Mouse (Mus musculus): ENCODE measurements at regions not wholly inside any gene's neighbourhood (a gene's known extent, or its start where the extent isn't known, plus 50 kb on each side); places are given as distances from the start of the nearest gene placed in this dataset.
"Not testable (repeated sequence)": the region's sequence is repeated elsewhere in the genome, so short reads cannot be mapped to it uniquely, and the experiment has no call there.

- no peak for DNase-seq
Observed at GRCm38 (mm10) chr10:20891426-20891825, 60.9 kb upstream of the Ahi1 start.

GRCm38 (mm10) chr10:20883618-20884017 is 68.7 kb upstream of the Ahi1 start:
- no peak for DNase-seq

GRCm38 (mm10) chr10:20882599-20882998 is 69.7 kb upstream of the Ahi1 start:
- DNase-seq, result no peak

GRCm38 (mm10) chr10:20880251-20880650 is 72.1 kb upstream of the Ahi1 start:
- DNase-seq, result no peak

GRCm38 (mm10) chr10:20879482-20879881 is 72.9 kb upstream of the Ahi1 start:
- no peak for DNase-seq

- no peak for DNase-seq
Observed at GRCm38 (mm10) chr10:20867076-20867475, 85.3 kb upstream of the Ahi1 start.

GRCm38 (mm10) chr10:20865031-20865430 is 87.3 kb upstream of the Ahi1 start:
- no peak for DNase-seq

GRCm38 (mm10) chr10:20857413-20857812 is 94.9 kb upstream of the Ahi1 start:
- no peak for DNase-seq

- DNase-seq, result peak; percentile 51
Observed at GRCm38 (mm10) chr10:20854621-20855363, 97.6 kb upstream of the Ahi1 start.

GRCm38 (mm10) chr10:20847287-20847686 is 105.1 kb upstream of the Ahi1 start:
- no peak for DNase-seq

GRCm38 (mm10) chr10:20843277-20843676 is 109.1 kb upstream of the Ahi1 start:
- no peak for DNase-seq

- DNase-seq, result no peak
Observed at GRCm38 (mm10) chr10:20842131-20842530, 110.2 kb upstream of the Ahi1 start.

GRCm38 (mm10) chr10:20841430-20842040 is 110.8 kb upstream of the Ahi1 start:
- DNase-seq, result no peak

- DNase-seq, result no peak
Observed at GRCm38 (mm10) chr10:20838685-20839425, 113.5 kb upstream of the Ahi1 start.

- DNase-seq, result not testable (repeated sequence)
Observed at GRCm38 (mm10) chr10:20836816-20837215, 111.9 kb upstream of the Pde7b start.

GRCm38 (mm10) chr10:20834806-20835575 is 110.1 kb upstream of the Pde7b start:
- DNase-seq, result no peak

GRCm38 (mm10) chr10:20828304-20828703 is 103.4 kb upstream of the Pde7b start:
- DNase-seq, result no peak

GRCm38 (mm10) chr10:20827473-20827872 is 102.6 kb upstream of the Pde7b start:
- DNase-seq, result no peak

GRCm38 (mm10) chr10:20818548-20818947 is 93.7 kb upstream of the Pde7b start:
- DNase-seq, result no peak

- DNase-seq, result no peak
Observed at GRCm38 (mm10) chr10:20799792-20800191, 74.9 kb upstream of the Pde7b start.

- DNase-seq, result no peak
Observed at GRCm38 (mm10) chr10:20798400-20798799, 73.5 kb upstream of the Pde7b start.

- DNase-seq, result no peak
Observed at GRCm38 (mm10) chr10:20793956-20794355, 69.1 kb upstream of the Pde7b start.

GRCm38 (mm10) chr10:20780946-20781345 is 56.1 kb upstream of the Pde7b start:
- DNase-seq, result no peak

Measured in gastrocnemius, postnatal 10 days (tissue).